Mouse (Mus musculus) adrenal gland, postnatal 10 days (tissue): Measurements from ENCODE around the gene Smim4. TPM values are rescaled to one million over a fixed set of nuclear protein-coding genes. Genes with fewer than 3 reads are reported as not detected.

ENCODE experiments used
- DNase-seq: peaks from one replicate; pipeline ENCODE4 v3.0.0; 2021; ENCODE audit warnings: mixed read lengths
- long read RNA-seq, 2 experiments: library from polyadenylated mRNA; stranded (forward); transcript quantifications; one replicate each; pipeline ENCODE4 v2.0.0; 2021
- total RNA-seq, 2 experiments: library from RNA; stranded (reverse); gene quantifications; 2 replicates each; pipeline ENCODE4 v1.2.3; 2021

The Smim4 gene
- 100 to 1,000 TPM in 1 of 2 experiments, 10 to 100 TPM in 1; 86.9 to 103 TPM for total RNA-seq
- long read RNA-seq, experiment 1, transcript Smim4-203 (2 exons, 426 nt): minor isoform, 8 of 73 reads
- long read RNA-seq, experiment 1, transcript Smim4-201 (2 exons, 311 nt): major isoform, 59 of 73 reads
- long read RNA-seq, experiment 1, partial matches to known transcripts: 0 of 73 reads
- long read RNA-seq, experiment 1, other reads (novel, unspliced or antisense): 6 of 73 reads
- long read RNA-seq, experiment 2, transcript Smim4-201 (2 exons, 311 nt): major isoform, 42 of 58 reads
- long read RNA-seq, experiment 2, transcript Smim4-203 (2 exons, 426 nt): minor isoform, 8 of 58 reads
- long read RNA-seq, experiment 2, partial matches to known transcripts: 0 of 58 reads
- long read RNA-seq, experiment 2, other reads (novel, unspliced or antisense): 7 of 58 reads

GRCm38 (mm10) chr14:31128826-31129219 lies at the start of gene Smim4:
Gene Smim4, minus strand, starts transcription at chr14:31128956.
- peak; percentile 97 for DNase-seq

- no peak for DNase-seq
Observed at GRCm38 (mm10) chr14:31177715-31178114, 49.0 kb upstream of the Smim4 start.

GRCm38 (mm10) chr14:31177287-31177686 lies 48.5 kb upstream of the Smim4 start:
- no peak for DNase-seq

- DNase-seq: no peak
Observed at GRCm38 (mm10) chr14:31173537-31173936, 44.8 kb upstream of the Smim4 start.

- DNase-seq: no peak
Observed at GRCm38 (mm10) chr14:31172781-31173455, 44.2 kb upstream of the Smim4 start.

- DNase-seq: no peak
Observed at GRCm38 (mm10) chr14:31171821-31172220, 43.1 kb upstream of the Smim4 start.

GRCm38 (mm10) chr14:31171386-31171785 lies 42.6 kb upstream of the Smim4 start:
- peak; percentile 51 for DNase-seq

GRCm38 (mm10) chr14:31170963-31171362 lies 42.2 kb upstream of the Smim4 start:
- no peak for DNase-seq

- no peak for DNase-seq
Observed at GRCm38 (mm10) chr14:31169508-31169907, 40.8 kb upstream of the Smim4 start.

GRCm38 (mm10) chr14:31168425-31168824 lies 39.7 kb upstream of the Smim4 start, which contains the start of gene Stab1:
Gene Stab1, minus strand, starts transcription at chr14:31168641.
- DNase-seq: peak; percentile 55

- DNase-seq: no peak
Observed at GRCm38 (mm10) chr14:31166827-31167226, 38.1 kb upstream of the Smim4 start.

- DNase-seq: no peak
Observed at GRCm38 (mm10) chr14:31165991-31166630, 37.4 kb upstream of the Smim4 start.

GRCm38 (mm10) chr14:31165458-31165857 lies 36.7 kb upstream of the Smim4 start:
- DNase-seq: no peak

GRCm38 (mm10) chr14:31165010-31165409 lies 36.3 kb upstream of the Smim4 start:
- DNase-seq: peak; percentile 72

GRCm38 (mm10) chr14:31164067-31164466 lies 35.3 kb upstream of the Smim4 start:
- DNase-seq: no peak

- no peak for DNase-seq
Observed at GRCm38 (mm10) chr14:31161638-31162037, 32.9 kb upstream of the Smim4 start.

- DNase-seq: no peak
Observed at GRCm38 (mm10) chr14:31161191-31161590, 32.4 kb upstream of the Smim4 start.

- DNase-seq: no peak
Observed at GRCm38 (mm10) chr14:31160196-31161150, 31.7 kb upstream of the Smim4 start.

- DNase-seq: no peak
Observed at GRCm38 (mm10) chr14:31145694-31146093, 16.9 kb upstream of the Smim4 start.

- no peak for DNase-seq
Observed at GRCm38 (mm10) chr14:31141011-31141410, 12.3 kb upstream of the Smim4 start.

GRCm38 (mm10) chr14:31140141-31140540 lies 11.4 kb upstream of the Smim4 start:
- no peak for DNase-seq

GRCm38 (mm10) chr14:31139666-31140065 lies 10.9 kb upstream of the Smim4 start:
- DNase-seq: no peak
